Mouse (Mus musculus): ENCODE measurements around the gene Gfy.

GRCm38 (mm10) chr7:45182199-45182601, 2.8 kb upstream of the Gfy start:
- TF ChIP-seq CTCF (IDR thresholded peaks at IDR 0.05) (no peak), EP300 (IDR thresholded peaks at IDR 0.05) (no peak)

Measured in lung, postnatal 0 days (tissue).